Mouse (Mus musculus) heart, postnatal 25 days (tissue): Measurements from ENCODE around the gene Helz2. TPM values are rescaled to one million over a fixed set of nuclear protein-coding genes. Genes with fewer than 3 reads are reported as not detected.
A peak's percentile ranks its signal among the peaks of the same experiment; 100 is the strongest.

Source experiments
- DNase-seq: peaks from one replicate; pipeline ENCODE4 v3.0.0; 2022; ENCODE audit warnings: low spot score
- intact Hi-C: fragments of 180-260 bp; cut with DNase I; formaldehyde crosslinking; loops from one replicate; pipeline ENCODE4 v1.15.1; 2025
- total RNA-seq, 2 experiments: library from RNA; stranded (reverse); gene quantifications; 2 replicates each; pipeline ENCODE4 v1.2.3; 2021

Helz2 gene
- total RNA-seq, 2 experiments from 2014 or later, result 8.4 to 9.5 TPM

DNA sequence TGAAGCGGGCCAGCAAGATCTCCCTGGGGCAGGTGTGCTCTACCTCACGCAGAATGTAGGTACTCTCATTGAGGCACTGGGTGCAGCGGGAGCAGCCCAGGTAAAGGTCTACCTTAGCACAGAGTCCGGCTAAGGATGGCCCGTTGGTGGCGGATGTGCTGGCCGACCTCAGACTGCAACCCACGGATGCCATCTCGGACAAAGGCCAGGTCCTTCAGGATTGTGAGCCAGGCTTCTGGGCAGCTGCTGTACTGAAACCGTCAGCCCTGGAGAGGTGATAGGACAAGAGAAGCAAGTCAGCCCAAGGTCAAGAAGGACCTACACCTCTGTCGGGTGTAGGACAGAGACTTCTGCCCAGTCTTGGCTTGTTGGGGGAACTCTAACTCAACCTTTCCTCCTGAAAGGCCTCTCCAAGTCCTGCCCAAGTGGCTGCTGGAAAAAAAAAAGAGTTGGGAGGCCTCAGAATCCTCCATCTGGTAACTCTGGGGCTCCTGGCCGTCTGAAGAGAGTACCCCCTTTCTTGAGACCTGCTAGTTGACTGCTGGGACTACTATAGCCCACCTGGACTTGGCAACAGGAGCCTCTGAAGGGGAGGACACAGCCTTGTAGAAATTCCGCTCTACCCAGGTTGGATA, 904 bp downstream of the Helz2 start:
- intact Hi-C loops, result loop anchor here (5.0 kb wide), 1 partner anchor 46 kb away; the partner anchor contains the start of gene Gmeb2
- no peak for DNase-seq

DNA sequence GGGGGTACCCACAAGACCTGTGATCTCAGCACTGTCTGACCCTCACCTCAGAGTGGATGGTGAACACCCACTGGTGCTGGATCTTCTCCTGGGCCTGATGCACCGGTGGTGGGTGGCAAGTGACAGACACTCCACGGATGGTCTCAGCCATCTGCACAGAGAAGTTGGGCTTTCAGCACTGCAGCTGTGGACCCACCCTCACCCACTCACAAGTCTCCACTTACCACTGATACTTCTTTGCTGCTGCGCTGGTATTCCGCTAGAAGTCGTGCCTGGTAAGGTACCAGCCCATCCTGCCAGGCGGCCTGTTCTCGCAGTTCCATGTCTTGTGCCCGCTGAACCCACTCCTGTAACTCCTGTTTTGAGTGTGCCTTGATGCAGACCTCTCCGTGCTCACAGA, 2.6 kb downstream of the Helz2 start:
- DNase-seq, result no peak

DNA sequence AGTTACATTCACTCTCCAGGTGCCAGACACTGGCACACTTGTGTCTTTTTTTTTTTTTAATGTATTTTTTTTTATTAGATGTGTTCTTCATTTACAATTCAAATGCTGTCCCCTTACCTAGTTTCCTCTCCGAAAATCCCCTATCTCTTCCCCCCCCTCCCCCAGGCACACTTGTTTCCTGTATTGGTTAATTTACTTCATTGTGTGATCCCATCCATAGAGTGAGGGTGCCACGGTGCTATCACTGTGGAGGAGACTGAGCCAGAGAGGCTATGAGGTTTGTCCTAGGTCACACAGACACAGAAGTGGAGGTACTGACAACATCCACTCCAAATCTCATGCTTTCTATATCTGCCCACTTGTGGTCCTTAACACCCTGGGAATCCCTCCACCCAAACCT, 3.0 kb downstream of the Helz2 start:
- no peak for DNase-seq
- intact Hi-C loops, result loop anchor here (5.0 kb wide), 1 partner anchor 52 kb away; the partner anchor contains the start of gene Ppdpf

More for the DNA sequence above, 2.6 kb downstream of the Helz2 start:
- intact Hi-C loops, result loop anchor here (5.0 kb wide), 1 partner anchor 52 kb away; the partner anchor contains the start of gene Ppdpf

DNA sequence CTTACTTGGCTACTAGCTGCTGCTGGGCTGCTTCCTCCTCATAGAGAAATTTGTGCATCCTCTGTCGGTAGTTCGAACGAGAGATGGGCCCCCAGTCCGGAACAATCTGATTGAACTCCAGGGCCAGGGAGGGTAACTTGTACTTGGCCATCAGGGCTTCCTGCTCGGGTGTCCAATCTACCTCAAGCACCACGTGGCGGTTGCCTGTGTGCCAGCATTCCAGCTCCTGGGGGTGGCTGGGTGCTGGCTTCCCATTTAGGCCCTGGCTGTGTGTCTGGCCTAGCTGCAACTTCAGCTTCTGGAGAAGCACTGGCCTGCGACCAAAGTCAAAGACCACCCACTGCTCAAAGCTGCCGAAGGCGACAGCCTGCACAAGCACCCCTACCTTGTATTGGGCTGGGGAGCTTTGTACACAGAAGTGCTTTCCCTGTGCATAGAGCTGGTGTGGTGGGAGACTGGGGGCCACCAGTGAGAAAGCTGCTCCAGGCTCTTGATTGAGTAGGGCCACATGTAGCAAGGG, 3.7 kb downstream of the Helz2 start:
- intact Hi-C loops, result loop anchor here (5.0 kb wide), 1 partner anchor 51 kb away; the partner anchor contains the start of gene Ppdpf
- DNase-seq, result no peak

DNA sequence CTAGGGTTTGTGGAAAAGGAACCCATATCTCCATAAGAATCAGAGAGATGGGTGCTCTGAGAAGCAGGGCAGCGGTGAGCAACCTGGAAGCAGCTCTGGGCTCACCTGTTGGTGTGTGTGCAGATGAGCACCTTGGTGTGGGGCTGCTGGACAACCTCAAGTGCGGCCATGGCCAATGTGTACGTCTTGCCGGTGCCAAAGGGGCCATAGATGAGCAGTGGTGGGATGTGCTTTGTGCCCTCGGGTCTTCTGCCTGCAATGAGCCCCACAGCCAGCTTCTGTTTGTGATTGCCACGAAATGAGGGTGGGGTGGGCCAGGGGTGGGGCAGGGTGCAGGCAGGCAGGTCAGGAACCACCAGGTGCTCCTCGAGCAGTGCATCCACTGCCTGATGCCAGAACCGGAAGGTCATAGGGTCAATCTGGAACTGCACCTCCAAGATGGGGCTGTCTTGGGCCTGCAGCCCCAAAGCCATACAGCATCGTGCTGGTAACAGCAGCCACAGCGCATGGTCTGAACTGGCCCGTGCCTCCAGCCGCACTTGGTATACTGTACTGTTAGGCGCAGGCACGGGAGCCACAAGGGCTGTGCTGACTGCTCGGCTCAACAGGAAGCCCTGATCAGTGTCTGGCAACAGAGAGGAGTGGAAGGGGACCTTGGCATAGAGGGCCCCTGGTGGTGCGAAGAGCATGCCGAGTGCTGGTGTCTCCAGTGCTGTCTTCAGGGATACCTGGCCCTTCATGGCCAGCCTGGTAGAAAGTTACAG, 4.4 kb downstream of the Helz2 start:
- DNase-seq, result no peak
- intact Hi-C loops, result loop anchor here (5.0 kb wide), 1 partner anchor 50 kb away; the partner anchor contains the start of gene Ppdpf

DNA sequence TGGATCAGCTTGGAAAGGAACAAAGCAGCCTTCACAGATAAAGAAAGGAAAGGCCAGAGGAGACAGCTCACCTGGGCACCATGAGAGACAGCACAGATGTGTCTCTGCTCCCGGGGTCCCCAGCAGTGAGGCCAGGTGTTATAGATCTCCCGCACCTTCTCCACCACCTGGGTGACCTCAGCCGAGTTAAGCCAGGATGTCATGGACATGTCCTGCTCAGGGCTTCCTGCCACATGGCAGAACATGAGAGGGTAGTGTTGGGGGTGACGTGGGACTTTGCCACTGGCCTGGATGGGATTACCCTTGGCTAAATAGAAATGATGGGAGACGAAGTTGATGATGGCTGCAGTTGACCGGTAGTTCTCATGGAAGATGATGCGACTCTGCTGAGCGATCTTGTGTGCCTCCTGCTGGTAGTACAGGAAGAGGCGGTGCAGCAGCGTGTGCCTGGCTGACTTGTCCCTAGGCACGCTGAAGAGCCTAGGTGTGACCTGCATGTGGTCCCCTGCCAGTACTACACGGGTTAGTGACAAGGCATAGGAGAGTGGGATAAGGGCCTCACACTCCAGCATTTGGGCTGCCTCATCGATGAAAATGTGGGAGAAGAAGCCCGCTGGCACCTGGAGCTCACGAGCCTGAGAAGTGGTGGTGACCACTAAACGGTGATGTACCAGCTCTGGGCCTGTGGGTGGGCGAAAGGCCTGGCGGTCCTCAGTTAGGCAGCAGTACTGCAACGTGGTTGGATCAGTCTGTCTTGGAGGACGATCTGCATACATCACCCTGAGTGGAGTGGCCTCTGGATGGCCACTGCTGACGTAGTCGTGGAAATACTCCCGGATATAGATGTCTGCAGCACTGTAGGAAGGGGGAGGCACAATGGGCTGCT, 5.9 kb downstream of the Helz2 start:
- DNase-seq, result no peak
- intact Hi-C loops, result loop anchor here (5.0 kb wide), 1 partner anchor 49 kb away; the partner anchor contains the start of gene Ppdpf

DNA sequence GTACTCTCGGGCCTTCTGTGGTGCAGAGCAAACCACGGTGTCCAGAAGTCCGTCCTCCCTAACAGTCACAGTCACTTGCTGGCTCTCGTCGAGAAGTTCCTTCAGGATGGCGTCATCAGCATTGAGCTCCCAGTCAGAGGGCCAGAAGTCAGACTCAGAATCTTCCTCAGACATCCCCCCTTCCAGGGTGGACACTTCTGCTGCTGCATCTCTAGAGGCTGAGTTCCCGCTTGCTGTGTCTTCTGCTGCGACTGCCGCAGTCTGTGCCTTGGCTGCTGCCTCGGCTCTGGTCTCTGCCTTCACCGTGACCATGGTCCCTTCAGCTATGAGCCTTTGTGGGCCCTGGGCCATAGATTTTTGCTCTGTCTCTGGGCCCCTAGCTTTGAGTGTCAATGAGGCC, 7.1 kb downstream of the Helz2 start:
- intact Hi-C loops, result loop anchor here (5.0 kb wide), 1 partner anchor 47 kb away; the partner anchor contains the start of gene Ppdpf
- no peak for DNase-seq

DNA sequence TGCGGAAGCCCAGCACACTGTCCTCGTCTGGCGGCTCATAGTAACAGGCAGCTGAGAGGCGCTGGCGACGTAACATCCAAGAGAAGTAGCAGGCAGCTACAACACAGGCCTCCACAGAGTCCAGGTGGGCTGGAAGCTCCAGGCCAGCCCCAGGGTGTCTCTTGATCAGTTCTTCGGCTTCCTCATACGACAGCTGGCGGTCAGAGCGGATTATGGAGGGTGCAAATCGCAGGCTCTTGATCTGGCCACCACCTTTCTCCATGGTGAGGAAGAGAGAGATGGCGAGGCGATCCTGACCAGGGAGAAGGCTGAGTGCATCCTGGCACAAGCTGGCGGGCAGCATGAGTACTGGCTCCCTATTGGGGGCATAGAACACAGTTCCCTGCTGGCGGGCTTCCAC, 8.4 kb downstream of the Helz2 start:
- intact Hi-C loops, result no loop called here
- no peak for DNase-seq

DNA sequence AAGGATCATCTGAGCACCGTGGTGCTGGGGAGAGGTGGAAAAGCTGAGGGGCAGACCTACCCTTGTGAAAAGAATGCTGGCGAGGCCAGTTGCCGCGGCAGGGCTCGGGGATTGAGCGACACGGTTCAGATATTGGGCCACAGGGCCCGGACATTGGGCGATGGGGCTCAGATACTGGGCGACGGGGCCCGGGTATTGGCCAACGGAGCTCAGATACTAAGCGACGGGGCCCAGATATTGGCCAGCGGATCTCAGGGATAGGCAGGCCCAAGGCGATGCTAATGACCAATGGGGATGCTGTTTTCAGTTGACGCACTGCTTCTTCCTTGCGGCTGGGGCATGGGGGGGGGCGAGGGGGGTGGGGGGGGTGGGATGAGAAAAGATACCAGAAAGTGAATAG, 10.7 kb downstream of the Helz2 start:
- intact Hi-C loops, result no loop called here
- DNase-seq, result no peak

DNA sequence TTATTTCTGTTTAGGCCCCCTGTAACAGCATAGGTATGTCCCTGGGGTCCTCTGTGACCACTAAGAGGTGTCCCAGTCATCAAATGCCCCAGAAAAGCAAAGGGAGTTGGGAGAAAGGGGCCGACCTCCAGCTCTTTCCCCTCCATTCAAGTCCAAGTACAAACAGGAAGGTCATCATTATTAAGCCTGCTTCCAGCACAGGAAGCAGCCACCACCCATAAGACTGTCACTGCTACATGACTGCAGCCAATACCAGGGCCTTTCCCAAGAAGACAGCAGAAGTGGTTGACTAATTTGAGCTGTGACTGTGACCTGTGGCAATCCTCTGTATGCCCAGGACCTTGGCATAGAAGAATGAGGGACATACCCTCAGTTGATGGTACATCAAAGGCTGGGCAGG, 13.5 kb downstream of the Helz2 start:
- DNase-seq, result no peak
- intact Hi-C loops, result no loop called here

DNA sequence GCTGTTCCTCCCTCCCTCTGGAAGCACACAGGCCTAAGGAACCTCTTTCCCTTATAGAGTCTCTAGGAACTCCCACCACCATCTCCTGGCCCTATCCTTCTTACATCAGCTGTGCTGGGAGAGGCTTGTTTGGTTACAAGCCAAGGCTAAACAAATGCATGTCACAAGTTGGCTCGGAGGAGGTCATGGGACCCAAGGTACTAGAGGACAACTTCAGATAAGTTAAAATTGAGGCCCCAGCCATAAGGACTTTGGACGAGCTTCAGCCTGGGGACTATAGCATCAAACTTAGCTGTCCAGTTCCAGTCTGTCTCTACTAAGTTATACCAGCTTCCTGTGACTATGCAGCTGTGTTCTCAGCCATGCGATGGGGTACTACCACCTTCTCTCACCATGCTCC, 14.7 kb downstream of the Helz2 start:
- no peak for DNase-seq
- intact Hi-C loops, result no loop called here

DNA sequence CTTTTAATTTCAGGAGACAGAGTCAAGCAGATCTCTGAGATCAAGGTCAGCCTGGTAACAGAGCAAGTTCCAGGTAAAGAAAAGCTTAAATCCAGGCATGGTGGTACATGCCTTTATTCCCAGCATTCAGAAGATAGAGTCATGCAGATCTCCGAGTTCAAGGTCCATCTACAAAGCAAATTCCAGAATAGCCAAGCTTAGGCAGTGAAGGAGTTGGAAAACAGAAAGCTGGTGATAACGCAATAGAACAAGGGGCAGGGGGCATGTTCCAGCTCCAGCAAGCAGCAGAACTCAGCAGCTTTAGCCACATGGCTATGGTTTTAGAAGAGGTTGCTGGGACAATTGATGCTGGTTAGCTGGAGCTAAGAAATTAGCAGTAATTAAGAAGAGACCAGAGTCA, 16.8 kb downstream of the Helz2 start:
- DNase-seq, result no peak

DNA sequence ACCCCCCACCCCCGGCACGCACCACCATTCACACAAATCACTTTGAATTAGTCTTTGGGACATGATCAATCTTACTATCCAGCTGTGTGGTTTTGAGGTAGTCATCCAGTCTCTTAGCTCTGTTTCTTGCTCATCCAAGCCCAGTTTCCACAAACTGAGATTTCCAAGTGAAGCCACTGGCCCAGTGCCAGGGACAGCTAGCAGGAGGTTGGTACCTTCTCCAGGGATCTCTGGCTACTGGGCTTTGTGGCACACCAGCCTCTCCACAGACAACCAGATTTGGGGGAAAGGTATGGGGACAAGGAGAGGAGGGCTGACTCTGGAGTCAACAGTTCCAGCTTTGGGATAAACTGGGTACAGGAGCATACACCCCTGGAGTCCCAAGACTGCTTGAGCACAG, 21.5 kb downstream of the Helz2 start:
- DNase-seq, result no peak
- intact Hi-C loops, result no loop called here

More for the DNA sequence above, 16.8 kb downstream of the Helz2 start:
- intact Hi-C loops, result no loop called here

DNA sequence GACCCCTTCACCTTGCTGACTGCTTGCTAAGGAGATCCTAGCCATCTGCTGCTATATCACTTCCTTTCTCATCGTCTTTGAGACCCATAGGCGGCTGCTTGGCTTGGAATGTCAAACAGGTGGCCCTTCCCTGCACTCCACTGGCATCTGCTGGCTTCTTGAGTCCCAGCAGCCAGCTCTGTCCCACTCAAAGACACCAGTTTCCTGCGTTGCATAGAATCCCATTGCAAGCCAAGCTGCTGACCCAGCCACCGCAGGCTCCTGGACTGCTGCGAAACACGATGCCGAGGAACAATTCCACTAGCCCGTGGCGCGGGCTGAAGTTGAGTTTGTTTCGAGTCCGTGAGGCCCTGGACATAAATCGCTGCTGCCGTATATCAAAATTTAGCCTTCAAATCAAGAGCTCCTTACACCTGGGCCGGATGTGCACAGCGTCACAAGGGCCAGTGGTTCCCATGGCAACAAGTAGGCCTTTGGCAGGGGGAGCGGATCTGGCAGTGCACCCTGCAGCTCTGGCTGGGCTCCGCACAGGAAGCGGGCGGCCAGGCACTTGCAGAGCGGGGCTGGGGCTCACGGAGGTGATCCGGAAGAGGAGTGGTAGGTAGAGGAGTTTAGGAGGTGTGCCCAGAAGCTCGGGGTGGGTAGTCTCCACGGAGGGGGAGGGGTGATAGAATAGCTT, 22.1 kb downstream of the Helz2 start, which contains the start of gene Fndc11:
Gene Fndc11 (plus strand): TSS at position 476 of the 679 bp plus-strand sequence.
- intact Hi-C loops, result no loop called here

DNA sequence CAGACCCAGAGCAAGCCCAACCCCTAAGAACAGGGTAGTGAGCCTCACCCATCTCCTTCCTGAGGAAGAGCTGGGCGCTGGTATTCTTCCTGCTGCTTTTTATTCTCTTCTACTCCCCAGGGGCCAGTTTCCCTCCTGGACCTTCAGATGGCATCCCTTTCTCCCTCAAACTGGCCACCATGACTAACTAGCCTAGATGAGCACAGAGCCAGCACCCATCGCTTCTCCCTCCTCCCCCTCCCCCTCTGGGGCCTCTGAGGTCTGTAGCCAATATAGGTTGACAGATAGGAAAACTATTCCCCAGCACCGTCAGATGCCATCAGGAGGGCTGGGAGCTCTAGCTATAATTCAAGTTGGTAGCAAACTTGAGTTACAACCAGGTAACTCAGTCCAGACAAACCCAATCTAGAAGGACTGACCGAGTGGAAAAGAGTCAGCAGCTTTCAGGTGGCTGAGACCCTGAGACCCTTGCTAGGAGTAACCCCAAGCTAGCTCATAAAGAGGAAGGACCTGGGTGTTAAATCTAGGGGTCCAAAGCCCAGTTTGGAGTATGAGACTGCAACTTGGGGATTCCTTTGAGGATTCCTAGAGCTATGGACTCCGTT, 22.8 kb downstream of the Helz2 start:
- DNase-seq, result no peak
- intact Hi-C loops, result loop anchor here (1.0 kb wide), 1 partner anchor 36 kb away; no protein-coding TSS in a partner anchor

More for the DNA sequence above, 22.1 kb downstream of the Helz2 start, which contains the start of gene Fndc11:
- peak; percentile 69 for DNase-seq

DNA sequence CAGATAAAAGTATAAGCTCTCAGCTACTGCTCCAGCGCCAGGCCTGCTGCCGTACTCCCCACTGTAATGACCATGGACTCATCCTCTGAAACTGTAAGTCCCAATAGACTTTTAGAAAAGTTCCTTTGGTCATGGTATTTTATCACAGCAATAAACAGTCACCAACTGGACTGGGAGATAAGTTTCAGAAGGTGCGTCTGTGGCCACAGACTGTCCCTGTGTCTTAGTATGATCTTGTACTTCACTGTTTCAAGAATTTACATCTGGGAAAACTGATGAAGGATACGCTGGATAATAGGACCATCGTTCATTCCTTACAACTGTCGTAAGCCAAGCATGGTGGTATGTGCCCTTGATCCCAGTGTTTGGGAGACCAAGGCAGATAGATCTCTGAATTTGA, 25.8 kb downstream of the Helz2 start:
- intact Hi-C loops, result no loop called here

DNA sequence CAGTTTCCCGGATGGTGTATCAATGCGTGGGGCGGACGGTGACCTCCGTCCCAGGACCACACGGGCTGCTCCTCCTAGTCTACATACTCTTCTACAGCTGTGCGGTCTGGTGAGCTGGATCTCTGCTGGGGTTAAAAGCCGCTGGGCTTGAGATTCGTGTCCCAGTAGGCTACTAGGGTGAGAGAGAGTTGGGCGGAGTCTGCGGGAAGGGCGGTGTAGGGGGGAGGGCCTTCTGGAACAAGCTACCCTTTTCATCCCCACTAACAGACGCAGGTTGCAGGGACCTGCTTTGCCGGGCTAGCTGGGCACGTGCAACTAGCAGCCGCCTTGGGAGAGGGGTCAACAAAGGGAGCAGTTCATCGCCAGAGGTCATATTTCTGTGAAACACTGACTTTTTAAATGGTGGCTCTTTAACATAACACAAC, 28.8 kb downstream of the Helz2 start, which contains the start of gene Srms:
Gene Srms (minus strand): TSS at position 165 of the 425 bp plus-strand sequence.
- intact Hi-C loops, result loop anchor here (2.0 kb wide), 1 partner anchor 22 kb away; no protein-coding TSS in a partner anchor
- DNase-seq, result no peak

More for the DNA sequence above, 25.8 kb downstream of the Helz2 start:
- DNase-seq, result no peak

DNA sequence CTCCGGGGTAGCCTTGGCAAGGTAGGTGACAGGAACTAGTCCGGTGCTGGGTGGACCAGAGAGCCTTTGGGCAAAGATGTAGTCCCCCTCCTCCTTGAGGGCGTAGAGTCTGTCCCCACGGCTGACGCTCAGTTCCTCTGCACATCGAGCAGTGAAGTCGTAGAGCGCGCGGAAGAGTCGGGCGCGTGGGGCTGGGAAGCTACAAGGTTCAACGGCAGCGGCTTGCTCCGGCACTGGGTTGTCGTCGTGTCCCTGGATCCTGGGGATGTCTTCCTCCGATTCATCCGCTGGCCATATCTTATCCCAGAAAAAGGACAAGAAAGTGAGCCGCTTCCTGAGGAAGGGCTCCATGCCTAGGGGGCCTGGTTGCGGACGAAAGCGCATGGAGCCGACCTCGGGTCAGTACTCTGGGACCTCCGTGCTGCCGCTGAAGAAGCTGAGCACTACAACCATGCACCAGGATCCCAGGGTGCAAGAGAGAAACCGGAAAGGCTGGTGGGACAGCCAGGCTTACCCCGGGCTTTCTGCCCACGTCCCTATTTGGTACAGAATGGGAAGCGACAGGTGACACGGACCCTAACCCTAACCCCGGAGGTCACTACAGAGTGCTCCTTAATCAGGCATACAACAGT, 29.3 kb downstream of the Helz2 start:
- intact Hi-C loops, result loop anchor here (2.0 kb wide), 1 partner anchor 22 kb away; no protein-coding TSS in a partner anchor
- no peak for DNase-seq
